Comparison of ENCODE assay signal across 34 mouse cellular contexts in the genomic region with DNA sequence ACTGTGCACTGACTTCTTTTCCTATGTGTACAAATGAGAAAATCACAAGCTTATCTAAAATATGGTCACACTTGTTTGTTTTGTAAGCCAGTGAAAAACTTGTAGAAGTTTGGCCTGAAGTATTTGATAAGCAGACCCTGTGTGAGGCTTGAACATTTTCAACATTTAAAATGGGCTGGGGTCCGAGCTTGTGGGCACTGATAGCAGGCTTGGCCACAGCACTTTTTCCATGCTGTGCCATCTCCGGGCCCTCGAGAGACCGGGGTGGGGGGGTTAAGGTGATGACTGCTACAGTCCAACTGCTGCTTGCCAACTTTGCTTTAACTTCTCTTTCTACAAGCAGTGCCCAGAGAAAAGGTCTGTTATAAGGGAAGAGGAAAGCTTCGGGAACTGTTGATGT.
"Had no signal": no experiment of that assay in that cellular context is flagged by ENCODE, and none has a peak within 500 bp of the region (broad histone marks: within the 10 kb centered on the region; RNA-seq: fewer than 3 reads in every experiment).

No protein-coding gene starts in this region.

- H3K4me3 ChIP-seq: heart, embryonic 10.5 days; heart, embryonic 12.5 days; heart, embryonic 13.5 days; heart, embryonic 15.5 days; hindbrain, embryonic 10.5 days; hindbrain, embryonic 12.5 days; hindbrain, embryonic 13.5 days; hindbrain, embryonic 15.5 days; intestine, embryonic 15.5 days; kidney, embryonic 15.5 days; layer of hippocampus, adult 2 months had no signal

- H3K9ac ChIP-seq: heart, embryonic 12.5 days; heart, embryonic 13.5 days; heart, embryonic 15.5 days; hindbrain, embryonic 12.5 days; hindbrain, embryonic 13.5 days; hindbrain, embryonic 14.5 days; hindbrain, embryonic 15.5 days; intestine, embryonic 15.5 days; kidney, embryonic 15.5 days had no signal

- H3K4me2 ChIP-seq: heart, embryonic 11.5 days; heart, embryonic 12.5 days; heart, embryonic 13.5 days; heart, embryonic 15.5 days; hindbrain, embryonic 12.5 days; hindbrain, embryonic 13.5 days; hindbrain, embryonic 14.5 days; hindbrain, embryonic 15.5 days; intestine, embryonic 15.5 days; kidney, embryonic 15.5 days had no signal

- H3K27me3 ChIP-seq: heart, embryonic 12.5 days; heart, embryonic 13.5 days; heart, embryonic 15.5 days; hindbrain, embryonic 12.5 days; hindbrain, embryonic 13.5 days; hindbrain, embryonic 15.5 days; intestine, embryonic 15.5 days; kidney, embryonic 15.5 days had no signal

- DNase-seq: heart, postnatal 10 days; heart, postnatal 14 days; heart, postnatal 36 days; kidney, adult 11 months; kidney, adult 18-20 months; kidney, adult 2 months; kidney, adult 8-10 months; kidney, adult 9 months; kidney, postnatal 10 days; kidney, postnatal 14 days; kidney, postnatal 25 days; kidney, postnatal 36 days; kidney, postnatal 4 days; layer of hippocampus, adult 9-11 months; layer of hippocampus, postnatal 36 days had no signal

- ATAC-seq: hindbrain, embryonic 16.5 days; hindbrain, postnatal 0 days; inflammation-experienced regulatory T-cells, adult 6 months; intestine, embryonic 15.5 days; intestine, embryonic 16.5 days; intestine, postnatal 0 days had no signal

- H3K9me3 ChIP-seq: heart, embryonic 10.5 days; heart, embryonic 12.5 days; heart, embryonic 13.5 days; heart, embryonic 15.5 days; hindbrain, embryonic 10.5 days; hindbrain, embryonic 12.5 days; hindbrain, embryonic 13.5 days; hindbrain, embryonic 15.5 days; intestine, embryonic 15.5 days; kidney, embryonic 15.5 days had no signal

- H3K27ac ChIP-seq: heart, embryonic 10.5 days; heart, embryonic 13.5 days; heart, embryonic 15.5 days; hindbrain, embryonic 10.5 days; hindbrain, embryonic 12.5 days; hindbrain, embryonic 13.5 days; hindbrain, embryonic 14.5 days; hindbrain, embryonic 15.5 days; hindbrain, postnatal 0 days; intestine, embryonic 15.5 days; kidney, embryonic 15.5 days; kidney, postnatal 0 days; layer of hippocampus, adult 2 months had no signal

- H3K4me1 ChIP-seq: heart, embryonic 10.5 days; heart, embryonic 12.5 days; hindbrain, embryonic 10.5 days; hindbrain, embryonic 12.5 days; hindbrain, embryonic 13.5 days; hindbrain, embryonic 15.5 days; intestine, embryonic 15.5 days; kidney, embryonic 15.5 days had no signal
